Mouse (Mus musculus): ENCODE results near the gene Fam122b. TPM values are rescaled to one million over a fixed set of nuclear protein-coding genes. Genes with fewer than 3 reads are reported as not detected.

The Fam122b gene
- total RNA-seq (2023) = 10.7 to 12.4 TPM (median 10.9 TPM) in 4 replicates

DNA sequence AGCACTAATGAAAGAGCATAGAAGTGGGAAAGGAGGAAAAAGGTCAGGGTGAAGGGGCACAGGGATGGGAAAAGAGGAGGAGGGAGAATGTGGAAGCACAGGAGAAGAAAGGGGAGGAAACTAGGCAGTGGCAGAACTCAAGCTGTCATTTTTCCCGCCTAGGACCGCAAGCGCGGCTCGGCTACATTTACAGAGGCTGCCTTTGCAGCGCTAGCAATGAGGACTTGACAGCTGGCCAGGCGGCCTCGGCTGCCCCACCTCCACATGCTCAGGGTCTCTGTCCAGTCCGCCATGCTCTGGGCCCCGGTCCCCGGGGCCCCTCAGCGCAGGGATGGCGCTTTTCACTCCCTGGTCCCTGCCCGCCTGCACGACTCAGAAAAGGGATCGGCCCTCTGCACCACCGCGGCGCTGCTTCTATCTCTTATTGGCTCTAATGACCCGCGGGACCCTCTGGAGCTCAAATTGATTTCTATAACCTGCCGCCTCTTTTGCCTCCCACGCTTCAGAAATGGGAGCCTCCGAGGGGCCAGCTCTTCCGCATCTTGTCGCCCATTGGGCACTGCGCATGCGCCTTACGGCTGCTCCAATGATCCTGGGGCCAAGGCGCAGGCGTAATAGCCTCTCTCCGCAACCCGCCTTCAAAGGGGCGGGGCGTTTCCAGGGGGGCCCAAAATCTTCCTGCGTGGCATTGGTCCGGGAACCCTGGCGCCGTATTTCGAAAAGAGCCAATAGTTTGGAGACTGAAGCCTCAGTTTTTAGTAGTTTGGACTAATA, at the start of gene Fam122b:
Fam122b (minus strand) TSS at position 517 of the 774 bp plus-strand sequence.

DNA sequence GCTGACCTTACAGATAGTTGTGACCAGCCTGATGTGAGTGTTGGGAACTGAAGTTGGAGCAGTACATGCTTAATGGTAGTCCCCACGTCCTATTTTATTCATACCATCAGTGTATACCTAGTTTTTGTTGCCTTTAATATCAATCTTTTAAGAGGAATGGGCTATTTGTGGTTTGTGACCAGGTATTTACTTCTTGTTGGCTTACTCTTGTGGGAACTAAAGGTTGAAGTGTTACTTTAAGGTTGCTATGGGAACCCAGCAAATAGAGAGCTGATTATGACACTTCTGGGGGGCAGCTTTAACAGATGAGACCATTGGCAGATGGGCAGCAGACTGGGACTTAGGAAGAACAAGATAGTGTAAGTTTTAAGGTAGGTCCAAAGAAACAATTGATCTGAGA, 3.5 kb upstream of the Fam122b start, which contains the start of gene Fam122c:
Fam122c (plus strand) TSS at position 301 of the 400 bp plus-strand sequence.

DNA sequence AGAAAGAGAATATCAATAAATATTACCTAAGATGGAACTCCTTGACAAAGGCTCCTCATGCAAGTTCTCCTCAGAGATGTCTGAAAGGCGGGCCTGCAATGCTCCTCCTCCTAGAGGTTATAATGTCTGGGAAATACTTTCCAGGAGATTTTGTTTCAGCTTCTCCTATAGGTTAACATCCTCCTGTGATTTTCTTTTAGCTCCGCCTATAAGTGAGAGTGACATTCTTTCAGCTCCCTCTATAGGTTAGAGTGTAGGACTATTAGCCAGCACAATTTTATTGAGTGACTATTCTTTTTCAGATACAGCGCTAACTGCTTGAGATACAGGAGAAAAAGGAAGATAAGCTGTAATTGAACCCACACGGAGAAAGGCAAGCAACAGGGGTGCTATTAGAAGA, 29.6 kb downstream of the Fam122b start, which contains the start of gene Plac1:
Plac1 (minus strand) TSS at position 101 of the 400 bp plus-strand sequence.

Other genes with a start within 250 kb of the Fam122b start
- gene Plac1, start 29.7 kb downstream of the Fam122b start, total RNA-seq (2023) = not detected in 4 replicates
- not detected in 4 replicates for gene Fam122c, start 3.6 kb upstream of the Fam122b start, total RNA-seq (2023)
- gene Mospd1, start 100.7 kb upstream of the Fam122b start, total RNA-seq (2023) = 9.0 to 10.0 TPM (median 9.8 TPM) in 4 replicates
- not detected in 4 replicates for gene Etd, start 165.1 kb upstream of the Fam122b start, total RNA-seq (2023)

Measured in B cell, adult 62 days (primary cell).